Mouse (Mus musculus): Measurements from ENCODE around the gene Tap1. TPM values are rescaled to one million over a fixed set of nuclear protein-coding genes. Genes with fewer than 3 reads are reported as not detected.
A peak's percentile ranks its signal among the peaks of the same experiment; 100 is the strongest.

Tap1 gene
- polyA plus RNA-seq, 1 experiment: 0.62 TPM

GRCm38 (mm10) chr17:34196941-34197894, 9.9 kb downstream of the Tap1 start, which contains the start of gene Psmb8:
Gene Psmb8 (plus strand): TSS chr17:34197721.
- H3ac ChIP-seq (ENCODE audit: control insufficient read depth, insufficient read length): no peak within 1 kb of the TSS
- TF ChIP-seq TCF12 (IDR thresholded peaks at IDR 0.05; ENCODE audit: insufficient read depth, poor library complexity, severe bottlenecking) (no peak), MAX (IDR thresholded peaks at IDR 0.05; ENCODE audit: low read depth) (no peak), SRF (IDR thresholded peaks at IDR 0.05; ENCODE audit: control insufficient read depth, insufficient read length, low read depth) (no peak), TCF3 (IDR thresholded peaks at IDR 0.05; ENCODE audit: insufficient read length, low read depth) (no peak), POLR2A (IDR thresholded peaks at IDR 0.05; ENCODE audit: insufficient read length, low read depth) (no peak), REST (IDR thresholded peaks at IDR 0.05; ENCODE audit: insufficient read depth, insufficient read length) (no peak), MYOD1 (IDR thresholded peaks at IDR 0.05; ENCODE audit: control insufficient read depth in 1 of 3, insufficient read length in 2 of 3, low read depth in 2 of 3) (no peak), POLR2AphosphoS2 (IDR thresholded peaks at IDR 0.05; ENCODE audit: insufficient read length, low read depth) (no peak), E2F4 (IDR thresholded peaks at IDR 0.05; ENCODE audit: insufficient read depth) (no peak), USF1 (IDR thresholded peaks at IDR 0.05; ENCODE audit: low read depth) (no peak), CEBPB (IDR thresholded peaks at IDR 0.05; ENCODE audit: insufficient read depth, poor library complexity, severe bottlenecking) (no peak), MYOG (IDR thresholded peaks at IDR 0.05; ENCODE audit: control insufficient read depth in 1 of 3, insufficient read depth in 1 of 3, insufficient read length in 2 of 3, low read depth in 2 of 3) (no peak)
- H3K27me3 ChIP-seq (ENCODE audit: control insufficient read depth, insufficient read depth, insufficient read length): peaks cover 63% of the 10 kb centered on the region
- no peaks in the 10 kb centered on the region for H3K36me3 ChIP-seq (ENCODE audit: control insufficient read depth, insufficient read depth)
- peak within 1 kb of the TSS; percentile 64 for H3K4me2 ChIP-seq (ENCODE audit: low read depth)
- H3K79me2 ChIP-seq (ENCODE audit: control insufficient read depth, insufficient read depth): no peaks in the 10 kb centered on the region
- peak within 1 kb of the TSS; percentile 7 for H3K4me3 ChIP-seq

- TF ChIP-seq E2F4 (IDR thresholded peaks at IDR 0.05; ENCODE audit: insufficient read depth): no peak
- no peak for TF ChIP-seq POLR2A (IDR thresholded peaks at IDR 0.05; ENCODE audit: insufficient read length, low read depth)
- no peak for TF ChIP-seq MYOD1 (IDR thresholded peaks at IDR 0.05; ENCODE audit: control insufficient read depth in 1 of 3, insufficient read length in 2 of 3, low read depth in 2 of 3)
- TF ChIP-seq CEBPB (IDR thresholded peaks at IDR 0.05; ENCODE audit: insufficient read depth, poor library complexity, severe bottlenecking): no peak
Observed at GRCm38 (mm10) chr17:34197904-34198520, 10.7 kb downstream of the Tap1 start.

DNA sequence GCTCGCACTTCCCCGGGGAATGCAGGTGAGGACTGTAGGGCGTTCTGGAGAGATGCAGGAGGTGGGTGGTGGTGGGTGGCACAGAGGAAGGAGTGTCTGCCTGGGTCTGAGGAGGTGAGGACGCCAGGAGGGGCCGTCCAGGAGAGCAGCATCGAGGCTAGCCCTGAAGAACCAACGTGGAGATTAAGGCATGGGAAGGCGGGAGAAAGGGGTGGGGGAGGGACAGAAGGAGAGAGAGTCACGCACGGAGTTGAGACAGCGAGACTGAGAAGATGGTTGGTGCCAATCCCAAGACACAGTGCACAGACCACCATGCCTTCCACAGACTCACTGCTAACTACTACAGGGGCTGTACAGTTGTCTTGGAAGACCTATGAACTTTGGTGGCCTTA, 11.2 kb downstream of the Tap1 start:
- Histone ChIP-seq H3K27me3 (ENCODE audit: control insufficient read depth, insufficient read depth, insufficient read length) (peaks cover 51% of the 10 kb centered on the region), H3ac (ENCODE audit: control insufficient read depth, insufficient read length) (no peak overlapping the region), H3K79me2 (ENCODE audit: control insufficient read depth, insufficient read depth) (no peaks in the 10 kb centered on the region), H3K4me2 (ENCODE audit: low read depth) (peak overlapping the region; percentile 64), H3K36me3 (ENCODE audit: control insufficient read depth, insufficient read depth) (no peaks in the 10 kb centered on the region), H3K4me3 (peak overlapping the region; percentile 7)
- no peak for TF ChIP-seq REST (IDR thresholded peaks at IDR 0.05; ENCODE audit: insufficient read depth, insufficient read length)

More at GRCm38 (mm10) chr17:34197904-34198520, 10.7 kb downstream of the Tap1 start:
- Histone ChIP-seq H3K79me2 (ENCODE audit: control insufficient read depth, insufficient read depth) (no peaks in the 10 kb centered on the region), H3ac (ENCODE audit: control insufficient read depth, insufficient read length) (no peak overlapping the region), H3K36me3 (ENCODE audit: control insufficient read depth, insufficient read depth) (no peaks in the 10 kb centered on the region), H3K4me3 (peak overlapping the region; percentile 7), H3K4me2 (ENCODE audit: low read depth) (peak overlapping the region; percentile 64), H3K27me3 (ENCODE audit: control insufficient read depth, insufficient read depth, insufficient read length) (peaks cover 56% of the 10 kb centered on the region)

GRCm38 (mm10) chr17:34199050-34199619, 11.8 kb downstream of the Tap1 start:
- H3K27me3 ChIP-seq (ENCODE audit: control insufficient read depth, insufficient read depth, insufficient read length): peaks cover 45% of the 10 kb centered on the region
- H3K4me3 ChIP-seq: no peak overlapping the region
- no peaks in the 10 kb centered on the region for H3K36me3 ChIP-seq (ENCODE audit: control insufficient read depth, insufficient read depth)
- TF ChIP-seq POLR2A (IDR thresholded peaks at IDR 0.05; ENCODE audit: insufficient read length, low read depth) (no peak), REST (IDR thresholded peaks at IDR 0.05; ENCODE audit: insufficient read depth, insufficient read length) (no peak), MAX (IDR thresholded peaks at IDR 0.05; ENCODE audit: low read depth) (no peak), TCF3 (IDR thresholded peaks at IDR 0.05; ENCODE audit: insufficient read length, low read depth) (no peak), USF1 (IDR thresholded peaks at IDR 0.05; ENCODE audit: low read depth) (no peak), SRF (IDR thresholded peaks at IDR 0.05; ENCODE audit: control insufficient read depth, insufficient read length, low read depth) (no peak), E2F4 (IDR thresholded peaks at IDR 0.05; ENCODE audit: insufficient read depth) (no peak), POLR2AphosphoS2 (IDR thresholded peaks at IDR 0.05; ENCODE audit: insufficient read length, low read depth) (no peak), CEBPB (IDR thresholded peaks at IDR 0.05; ENCODE audit: insufficient read depth, poor library complexity, severe bottlenecking) (no peak), MYOD1 (IDR thresholded peaks at IDR 0.05; ENCODE audit: control insufficient read depth in 1 of 3, insufficient read length in 2 of 3, low read depth in 2 of 3) (no peak), MYOG (IDR thresholded peaks at IDR 0.05; ENCODE audit: control insufficient read depth in 1 of 3, insufficient read depth in 1 of 3, insufficient read length in 2 of 3, low read depth in 2 of 3) (no peak), TCF12 (IDR thresholded peaks at IDR 0.05; ENCODE audit: insufficient read depth, poor library complexity, severe bottlenecking) (no peak)
- no peak overlapping the region for H3ac ChIP-seq (ENCODE audit: control insufficient read depth, insufficient read length)
- no peaks in the 10 kb centered on the region for H3K79me2 ChIP-seq (ENCODE audit: control insufficient read depth, insufficient read depth)
- no peak overlapping the region for H3K4me2 ChIP-seq (ENCODE audit: low read depth)
